Mouse (Mus musculus) stomach, embryonic 14.5 days (tissue): ENCODE results near the gene Psenen. TPM values are rescaled to one million over a fixed set of nuclear protein-coding genes. Genes with fewer than 3 reads are reported as not detected.
A peak's percentile ranks its signal among the peaks of the same experiment; 100 is the strongest.

Source experiments
- ATAC-seq: fragments of 200-750 bp; cut with Nextera tagmentation; 2 replicates; pipeline ENCODE4 v1.8.0; 2017; ENCODE audit warnings: low read depth, moderate TSS enrichment; ENCODE audit not compliant: insufficient number of reproducible peaks, insufficient read depth, low FRiP score
- H3K27ac ChIP-seq: fragments of 300-500 bp; sonication (generic); 2 replicates; pipeline ENCODE4 v1.5.1; 2014; ENCODE audit warnings: mild to moderate bottlenecking, low read length, moderate library complexity, mixed read lengths
- H3K27me3 ChIP-seq: fragments of 300-500 bp; sonication (generic); 2 replicates; pipeline ENCODE4 v1.6.1; 2014; ENCODE audit warnings: low read length, control low read depth, mixed read lengths; ENCODE audit not compliant: control insufficient read depth, insufficient read depth
- H3K36me3 ChIP-seq: fragments of 300-500 bp; sonication (generic); 2 replicates; pipeline ENCODE4 v1.6.1; 2014; ENCODE audit warnings: mild to moderate bottlenecking, control low read depth, low read length, moderate library complexity, mixed read lengths; ENCODE audit not compliant: control insufficient read depth, insufficient read depth
- H3K4me1 ChIP-seq: fragments of 300-500 bp; sonication (generic); 2 replicates; pipeline ENCODE4 v1.6.1; 2014; ENCODE audit warnings: low read length, control low read depth, mixed read lengths; ENCODE audit not compliant: control insufficient read depth, insufficient read depth
- H3K4me2 ChIP-seq: fragments of 300-500 bp; sonication (generic); replicated peaks from 2 replicates; pipeline ENCODE4 v1.6.1; 2014; ENCODE audit warnings: low read depth, low read length, control low read depth
- H3K4me3 ChIP-seq: fragments of 300-500 bp; sonication (generic); 2 replicates; pipeline ENCODE4 v1.5.1; 2014; ENCODE audit warnings: low read depth, low read length, control low read depth
- H3K9ac ChIP-seq: fragments of 300-500 bp; sonication (generic); replicated peaks from 2 replicates; pipeline ENCODE4 v1.6.1; 2014; ENCODE audit warnings: low read depth, mild to moderate bottlenecking, control low read depth, low read length, moderate library complexity, mixed read lengths
- H3K9me3 ChIP-seq: fragments of 300-500 bp; sonication (generic); 2 replicates; pipeline ENCODE4 v1.6.1; 2016; ENCODE audit warnings: low read depth, low read length, control low read depth; ENCODE audit not compliant: control insufficient read depth
- WGBS: fragments of 180-500 bp; shearing (Covaris S2); extraction: QIAGEN DNeasy Blood & Tissue Kit; methylation state at CpG from one replicate; pipeline ENCODE4 v1.1.7; 2014; 5-methylcytosine and 5-hydroxymethylcytosine counted together
- polyA plus RNA-seq: library from polyadenylated mRNA; unstranded; fragments of >200 nt; fragmentation: Nextera tagmentation; extraction: Ambion mirVana; gene quantifications from 2 replicates; pipeline ENCODE4 v1.2.1, GENCODE M21; 2014

The Psenen gene
- polyA plus RNA-seq, 1 experiment from 2014 or later = 117 TPM

GRCm38 (mm10) chr7:30534633-30535577 lies 28.5 kb downstream of the Psenen start, which contains the start of gene Arhgap33:
Gene Arhgap33 (minus strand): TSS chr7:30535060.
- Histone ChIP-seq H3K9me3 (no peaks in the 10 kb centered on the region), H3K4me1 (peaks cover 15% of the 10 kb centered on the region), H3K4me3 (peak within 1 kb of the TSS; percentile 63), H3K27me3 (no peaks in the 10 kb centered on the region), H3K4me2 (peak within 1 kb of the TSS; percentile 92), H3K9ac (peak within 1 kb of the TSS; percentile 58), H3K27ac (peak within 1 kb of the TSS; percentile 15; the same call in 1 of the 2 replicates), H3K36me3 (peaks cover 23% of the 10 kb centered on the region; the same call in 1 of the 2 replicates)
- ATAC-seq = peak; percentile 92
- WGBS = under 1% methylated on average over 63 of the region's 84 CpGs

- Histone ChIP-seq H3K27ac (peak overlapping the region; percentile 15; the same call in 1 of the 2 replicates), H3K4me2 (peak overlapping the region; percentile 92), H3K9me3 (no peaks in the 10 kb centered on the region), H3K9ac (peak overlapping the region; percentile 58), H3K36me3 (peaks cover 27% of the 10 kb centered on the region; the same call in 1 of the 2 replicates), H3K27me3 (no peaks in the 10 kb centered on the region), H3K4me3 (peak overlapping the region; percentile 63), H3K4me1 (peaks cover 15% of the 10 kb centered on the region)
- 0 out of 2 replicates have a peak, but pooled peaks have one; percentile 25 for ATAC-seq
- WGBS = 7% methylated on average over 26 of the region's 26 CpGs
Measured at GRCm38 (mm10) chr7:30533941-30534632, 29.3 kb downstream of the Psenen start.

GRCm38 (mm10) chr7:30532931-30533330 lies 30.5 kb downstream of the Psenen start:
- WGBS = 35% methylated on average over 8 of the region's 8 CpGs
- H3K4me2 ChIP-seq = peak overlapping the region; percentile 92; the same call in 1 of the 2 replicates
- H3K4me1 ChIP-seq = peaks cover 15% of the 10 kb centered on the region
- no peaks in the 10 kb centered on the region for H3K9me3 ChIP-seq
- no peak overlapping the region for H3K9ac ChIP-seq
- H3K4me3 ChIP-seq = no peak overlapping the region
- peaks cover 39% of the 10 kb centered on the region; the same call in 1 of the 2 replicates for H3K36me3 ChIP-seq
- no peaks in the 10 kb centered on the region for H3K27me3 ChIP-seq
- no peak overlapping the region for H3K27ac ChIP-seq
- ATAC-seq = no peak

GRCm38 (mm10) chr7:30531291-30531815 lies 32.1 kb downstream of the Psenen start:
- ATAC-seq = no peak
- Histone ChIP-seq H3K27me3 (no peaks in the 10 kb centered on the region), H3K4me2 (no peak overlapping the region), H3K4me1 (peaks cover 19% of the 10 kb centered on the region), H3K9ac (no peak overlapping the region), H3K27ac (no peak overlapping the region), H3K36me3 (peaks cover 43% of the 10 kb centered on the region; the same call in 1 of the 2 replicates), H3K9me3 (no peaks in the 10 kb centered on the region), H3K4me3 (no peak overlapping the region)
- WGBS = 80% methylated on average over 9 of the region's 9 CpGs

GRCm38 (mm10) chr7:30526981-30527380 lies 36.4 kb downstream of the Psenen start:
- ATAC-seq = no peak
- Histone ChIP-seq H3K9ac (no peak overlapping the region; the same call in 1 of the 2 replicates), H3K36me3 (peaks cover 48% of the 10 kb centered on the region; the same call in 1 of the 2 replicates), H3K4me2 (no peak overlapping the region; the same call in 1 of the 2 replicates), H3K4me1 (peaks cover 11% of the 10 kb centered on the region; the same call in 1 of the 2 replicates), H3K9me3 (no peaks in the 10 kb centered on the region), H3K27me3 (no peaks in the 10 kb centered on the region), H3K4me3 (no peak overlapping the region), H3K27ac (no peak overlapping the region)
- WGBS = 78% methylated on average over 14 of the region's 14 CpGs

- Histone ChIP-seq H3K4me3 (no peak overlapping the region), H3K27ac (0 out of 2 replicates have a peak overlapping the region, but pooled peaks have one; percentile 62), H3K27me3 (no peaks in the 10 kb centered on the region), H3K36me3 (peaks cover 43% of the 10 kb centered on the region; the same call in 1 of the 2 replicates), H3K9me3 (no peaks in the 10 kb centered on the region), H3K9ac (peak overlapping the region; percentile 11; the same call in 1 of the 2 replicates), H3K4me2 (peak overlapping the region; percentile 10; the same call in 1 of the 2 replicates), H3K4me1 (peaks cover 11% of the 10 kb centered on the region; the same call in 1 of the 2 replicates)
- 28% methylated on average over 17 of the region's 17 CpGs for WGBS
- ATAC-seq = no peak
Measured at GRCm38 (mm10) chr7:30526399-30526798, 37.0 kb downstream of the Psenen start.

- ATAC-seq = no peak
- H3K9me3 ChIP-seq = no peaks in the 10 kb centered on the region
- peak overlapping the region; percentile 11; the same call in 1 of the 2 replicates for H3K9ac ChIP-seq
- 0 out of 2 replicates have a peak overlapping the region, but pooled peaks have one; percentile 62 for H3K27ac ChIP-seq
- peaks cover 39% of the 10 kb centered on the region; the same call in 1 of the 2 replicates for H3K36me3 ChIP-seq
- peak overlapping the region; percentile 10; the same call in 1 of the 2 replicates for H3K4me2 ChIP-seq
- WGBS = 19% methylated on average over 10 of the region's 10 CpGs
- peaks cover 11% of the 10 kb centered on the region; the same call in 1 of the 2 replicates for H3K4me1 ChIP-seq
- no peak overlapping the region for H3K4me3 ChIP-seq
- no peaks in the 10 kb centered on the region for H3K27me3 ChIP-seq
Measured at GRCm38 (mm10) chr7:30525954-30526353, 37.5 kb downstream of the Psenen start.
